Mouse (Mus musculus): ENCODE results near the gene Pisd.
"Not testable (repeated sequence)": the region's sequence is repeated elsewhere in the genome, so short reads cannot be mapped to it uniquely, and the experiment has no call there.

The Pisd gene

DNA sequence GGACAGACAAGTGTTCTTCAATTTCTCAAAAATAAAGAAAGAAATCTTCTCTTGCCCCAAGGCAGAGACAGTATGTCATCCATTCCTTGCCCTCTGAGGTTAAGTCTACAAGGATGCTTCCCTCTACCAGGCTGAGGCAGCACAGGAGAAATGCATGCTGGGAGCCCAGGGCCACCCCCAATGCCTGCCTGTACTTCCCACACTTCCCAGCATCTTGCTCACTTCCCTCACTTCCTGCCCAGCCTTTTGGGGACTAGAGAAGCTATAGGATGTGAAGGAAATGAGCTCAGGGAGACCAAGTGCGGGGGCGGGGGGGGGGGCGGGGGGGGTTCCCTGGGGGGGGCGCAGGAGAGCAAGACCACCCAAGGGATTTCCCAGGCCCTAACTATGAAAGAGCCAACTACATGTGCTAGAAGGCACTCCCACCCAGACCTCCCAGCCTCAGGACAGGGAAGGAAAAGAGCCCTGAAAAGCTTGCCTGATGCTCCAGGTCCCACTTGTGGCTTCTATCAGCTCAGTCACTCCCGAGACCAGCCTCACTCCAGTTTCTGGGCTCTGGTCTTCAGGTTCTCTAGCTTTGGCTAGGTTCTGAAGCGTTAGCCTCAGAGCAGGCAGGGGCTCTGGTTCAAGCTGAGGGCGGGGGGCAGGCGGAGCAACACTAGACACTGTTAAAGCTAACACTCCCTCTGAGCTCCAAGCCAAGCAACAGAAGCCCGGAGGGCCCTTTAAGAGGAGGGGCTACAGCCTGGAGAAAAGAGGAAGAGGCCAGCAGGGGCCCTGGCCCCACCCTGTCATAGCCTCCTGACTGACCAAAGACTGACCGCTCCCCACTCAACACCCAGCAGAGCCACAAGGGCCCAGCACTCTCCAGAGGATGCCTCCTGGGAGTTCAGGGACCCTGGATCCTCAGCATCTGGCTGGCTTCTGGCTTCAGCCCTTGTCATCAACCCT, 39.5 kb downstream of the Pisd start:
- DNase-seq (ENCODE audit: low read depth): peak; percentile 93

DNA sequence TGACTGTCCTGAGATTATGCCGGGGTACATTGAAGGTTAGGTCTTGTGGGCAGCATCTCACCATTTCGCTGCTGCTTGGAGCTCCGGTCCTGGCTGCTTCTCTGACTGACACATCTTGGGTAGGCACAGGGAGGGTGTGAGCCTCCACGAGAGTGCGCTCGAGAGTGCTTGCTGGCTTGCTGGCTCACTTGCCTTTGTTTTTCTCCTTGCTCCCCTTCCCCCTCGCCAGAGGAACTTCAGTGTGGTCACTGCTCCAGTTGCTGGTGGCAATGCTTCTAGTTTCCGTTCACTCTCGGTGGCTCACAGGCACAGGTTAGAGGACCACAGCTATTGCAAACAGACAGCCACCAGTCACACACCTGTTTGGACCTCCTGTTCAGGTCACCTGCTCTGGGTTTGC, 43.3 kb downstream of the Pisd start:
- no peak for DNase-seq (ENCODE audit: low read depth)

DNA sequence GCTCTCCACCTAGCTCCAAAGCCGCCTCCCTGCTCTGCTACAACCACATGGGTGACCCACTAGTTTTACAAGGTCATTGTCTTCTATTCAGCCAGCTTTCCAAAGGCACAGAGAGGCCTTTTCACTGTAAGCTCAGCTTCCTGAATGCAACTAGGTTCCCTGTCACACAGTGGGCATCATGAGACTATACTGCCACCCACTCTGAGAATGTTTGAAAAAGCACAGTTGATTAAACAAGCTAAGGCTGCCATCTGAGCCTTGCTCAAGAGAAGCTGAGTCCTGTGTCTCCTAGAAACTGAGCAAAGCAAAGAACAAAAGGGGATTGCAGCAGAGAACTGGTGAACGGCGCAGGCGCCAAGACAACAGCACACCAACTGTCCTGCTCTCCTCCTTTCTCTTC, 44.1 kb downstream of the Pisd start:
- DNase-seq (ENCODE audit: low read depth): not testable (repeated sequence)

DNA sequence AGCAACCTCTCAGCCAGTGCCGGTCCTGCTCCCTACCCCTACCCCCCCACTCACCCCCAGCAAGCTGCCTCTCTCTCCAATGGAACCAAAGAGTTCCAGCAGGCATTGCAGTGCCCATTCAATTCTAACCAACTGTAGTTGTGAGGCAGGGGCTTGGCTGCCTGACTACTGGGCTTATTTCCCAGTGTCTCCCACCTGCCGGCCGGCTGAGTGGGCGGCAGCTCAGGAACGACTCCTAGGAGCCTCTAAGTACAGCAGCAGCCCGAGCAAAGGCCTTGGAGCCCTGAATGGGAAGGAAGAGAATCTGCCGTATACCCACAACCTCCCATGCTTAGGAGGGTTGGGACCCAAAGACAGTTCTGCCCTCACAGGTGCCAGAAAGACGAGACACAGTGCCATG, 44.6 kb downstream of the Pisd start:
- not testable (repeated sequence) for DNase-seq (ENCODE audit: low read depth)

DNA sequence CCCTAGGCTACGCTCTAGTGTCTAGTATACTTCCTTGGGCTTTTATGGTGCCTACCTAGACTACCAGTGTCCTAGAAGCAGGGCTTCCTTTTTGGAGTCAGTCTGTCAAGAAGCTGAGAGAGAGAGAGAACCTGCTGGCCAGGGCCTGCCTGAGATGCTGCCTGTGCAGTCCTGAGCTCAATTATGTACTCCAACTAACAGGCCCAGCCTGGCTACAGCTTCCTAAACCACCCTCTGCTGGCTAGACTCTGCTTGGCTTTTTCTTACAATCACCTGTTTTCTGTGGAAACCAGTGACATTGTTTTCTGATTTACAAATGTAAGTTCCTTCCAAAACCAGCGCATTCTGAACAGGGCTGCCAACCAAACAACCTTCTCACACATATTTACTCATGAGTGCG, 45.3 kb downstream of the Pisd start:
- no peak for DNase-seq (ENCODE audit: low read depth)

DNA sequence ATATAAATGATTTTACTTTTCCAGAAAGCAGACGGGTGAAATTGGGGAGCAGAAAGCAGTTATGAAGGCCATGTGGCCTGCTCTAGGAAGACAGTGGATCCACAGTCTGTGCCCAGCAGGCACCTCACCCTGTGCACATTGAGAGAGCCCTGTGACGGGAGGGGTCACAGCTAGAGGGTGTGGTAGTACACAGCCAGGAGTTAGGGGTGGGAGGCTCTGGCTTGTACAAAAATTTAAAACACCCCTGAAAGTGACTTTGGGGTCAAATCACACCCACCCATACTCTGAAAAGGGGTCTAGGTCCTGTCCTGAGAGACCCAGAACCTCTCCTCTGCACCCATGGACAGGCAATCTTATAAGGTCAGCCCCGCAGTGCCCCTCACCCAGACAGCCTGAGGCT, 48.7 kb downstream of the Pisd start:
- DNase-seq (ENCODE audit: low read depth): not testable (repeated sequence)

DNA sequence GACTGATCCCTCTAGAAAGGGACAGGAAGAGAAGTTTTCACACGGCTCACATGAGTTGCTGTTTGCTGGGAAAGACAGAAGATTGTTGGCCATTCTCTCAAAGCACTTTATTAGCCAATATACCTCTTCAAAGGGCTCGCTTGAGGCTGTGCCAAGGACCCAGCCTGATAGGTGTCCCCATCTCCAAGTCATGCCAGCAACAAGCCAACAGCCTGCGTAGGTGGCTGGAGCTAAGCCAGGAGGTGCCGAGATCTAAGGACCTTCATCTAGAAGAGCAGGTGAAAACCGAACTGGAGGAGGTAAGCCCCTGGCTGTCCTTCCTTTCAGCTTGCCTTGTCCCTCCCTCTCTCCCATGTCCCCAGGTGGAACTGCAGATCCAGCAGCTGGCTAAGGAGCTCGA, 49.7 kb downstream of the Pisd start:
- no peak for DNase-seq (ENCODE audit: low read depth)

DNA sequence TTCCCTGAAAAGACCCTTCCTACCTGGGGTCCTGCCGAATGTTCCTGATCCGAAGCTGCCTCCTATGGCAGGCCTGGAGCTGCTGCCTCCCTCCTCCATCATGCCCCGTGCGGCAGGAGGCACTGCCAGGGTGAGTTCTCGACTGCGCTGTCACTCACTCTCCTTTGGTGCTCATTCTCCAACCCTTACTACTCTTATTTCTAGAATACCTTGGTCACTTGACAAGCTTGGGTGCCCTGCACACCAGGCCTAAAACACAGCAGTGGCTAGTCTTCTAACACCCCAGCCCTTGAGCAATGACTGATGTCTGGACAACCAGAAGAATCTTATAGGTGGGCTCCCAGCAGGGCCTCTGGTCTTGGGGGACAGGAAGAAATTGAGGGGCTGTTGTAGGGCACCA, 51.6 kb downstream of the Pisd start:
- not testable (repeated sequence) for DNase-seq (ENCODE audit: low read depth)

DNA sequence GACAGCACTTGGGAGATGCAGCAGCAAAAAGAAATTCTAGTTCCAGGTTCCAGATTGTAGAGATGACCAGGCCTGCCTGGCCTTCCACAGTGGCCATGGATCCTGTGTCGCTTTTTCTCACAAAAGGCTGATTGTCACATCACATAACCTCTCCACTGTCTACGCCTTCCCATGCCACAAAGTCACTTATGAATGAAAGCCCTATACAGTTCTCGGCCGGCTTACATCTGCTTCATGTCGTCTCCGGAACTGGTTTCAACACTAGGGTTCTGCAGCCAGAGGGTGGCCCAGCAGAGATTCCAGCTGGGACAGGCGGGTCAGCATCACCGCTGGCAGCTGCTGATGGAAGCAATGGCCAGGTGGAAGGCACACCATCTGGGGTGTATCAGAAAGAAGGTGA, 56.6 kb downstream of the Pisd start:
- no peak for DNase-seq (ENCODE audit: low read depth)

DNA sequence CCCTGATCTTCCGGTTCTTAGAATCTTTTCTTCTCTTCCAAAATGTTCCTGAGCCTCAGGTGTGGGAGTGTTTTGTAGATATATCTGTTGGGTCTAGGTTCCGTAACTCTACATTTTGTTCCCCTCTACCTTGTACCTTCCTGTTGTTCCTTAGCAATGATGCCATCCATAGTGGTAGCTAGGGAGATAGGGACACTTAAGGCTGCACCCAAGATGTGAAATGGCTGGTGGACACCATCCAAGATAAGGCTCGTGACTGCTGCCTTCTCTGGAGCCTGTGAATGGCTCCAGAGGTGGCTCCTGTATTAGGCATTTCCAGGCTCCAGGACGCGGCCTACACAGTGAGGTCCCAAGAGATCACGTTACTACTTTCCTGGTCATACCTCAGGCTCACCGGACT, 57.1 kb downstream of the Pisd start:
- DNase-seq (ENCODE audit: low read depth): no peak

DNA sequence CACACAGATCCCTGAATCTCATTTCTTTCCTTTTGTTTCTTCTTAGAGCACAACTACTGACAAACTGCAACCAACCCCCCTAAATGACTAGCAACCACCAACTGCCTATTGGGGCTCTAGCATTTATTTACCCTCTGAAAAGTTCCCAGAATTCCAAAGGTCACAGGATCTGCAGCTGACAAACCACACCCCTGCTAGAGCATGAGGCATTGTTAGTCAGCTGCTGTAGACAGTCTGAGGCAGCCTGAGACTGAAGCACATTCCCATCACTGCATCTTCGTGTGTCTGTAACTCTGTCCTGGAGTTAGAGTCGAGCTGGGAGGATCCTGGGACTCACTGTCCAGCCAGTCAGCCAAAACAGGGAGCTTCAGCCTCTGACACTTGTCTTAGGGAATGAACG, 60.0 kb downstream of the Pisd start:
- not testable (repeated sequence) for DNase-seq (ENCODE audit: low read depth)

DNA sequence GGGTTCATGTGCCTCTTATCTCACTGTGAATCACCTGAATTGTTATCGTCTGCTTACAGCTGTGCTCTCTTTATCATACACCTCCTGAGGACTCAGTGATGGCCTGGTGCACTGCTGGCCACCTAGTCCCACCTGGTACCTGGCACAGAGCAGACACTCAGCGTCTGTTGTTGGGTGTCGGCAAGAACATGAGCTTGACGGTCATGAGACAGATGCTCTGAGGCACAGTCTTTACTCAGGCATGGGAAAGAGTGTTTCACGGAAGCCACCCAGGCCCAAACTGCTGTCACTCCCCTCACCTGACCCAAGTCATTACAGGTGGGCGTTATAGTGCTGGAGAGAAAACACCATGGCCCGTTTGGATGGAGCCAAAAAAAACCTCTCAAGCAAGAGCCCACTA, 61.5 kb downstream of the Pisd start:
- DNase-seq (ENCODE audit: low read depth): no peak

DNA sequence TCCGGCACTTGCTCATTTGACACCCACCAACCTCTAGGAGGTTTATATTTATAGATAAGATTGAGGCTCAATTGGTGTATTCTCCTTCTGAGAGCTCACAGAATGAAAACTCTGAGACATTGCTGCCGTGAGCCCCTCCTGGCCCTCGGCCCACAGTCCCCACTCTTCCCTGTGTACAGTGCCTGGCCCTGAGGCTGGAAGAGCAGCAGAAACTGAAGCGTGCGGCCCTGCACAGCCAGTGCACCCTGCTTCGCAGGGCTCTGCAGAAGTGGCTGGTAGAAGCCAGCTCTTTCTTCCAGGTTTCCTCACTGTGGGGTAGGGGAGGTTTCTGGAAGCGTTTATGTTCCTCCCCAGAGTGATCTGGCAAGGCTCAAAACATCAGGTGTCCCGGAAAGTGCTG, 62.7 kb downstream of the Pisd start:
- not testable (repeated sequence) for DNase-seq (ENCODE audit: low read depth)

DNA sequence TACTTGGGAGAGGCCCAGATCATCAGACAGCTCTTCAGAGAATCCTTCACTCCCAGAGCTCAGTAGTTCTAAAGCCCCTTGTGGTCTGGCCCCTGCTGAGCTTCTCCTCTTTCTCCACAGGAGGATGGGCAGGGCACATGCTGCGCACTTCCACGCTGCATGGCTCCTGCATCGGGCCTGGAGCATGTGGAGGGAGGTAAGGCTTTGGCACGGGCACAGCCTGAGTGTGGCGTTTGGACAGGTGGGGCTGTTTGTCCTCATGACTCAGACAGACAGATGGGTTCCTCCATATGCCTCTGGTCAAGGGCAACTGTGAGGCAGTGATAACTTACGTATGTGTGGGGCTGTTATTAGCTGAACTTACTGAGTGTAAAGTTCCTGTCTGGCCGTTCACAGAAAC, 63.2 kb downstream of the Pisd start:
- DNase-seq (ENCODE audit: low read depth): no peak

DNA sequence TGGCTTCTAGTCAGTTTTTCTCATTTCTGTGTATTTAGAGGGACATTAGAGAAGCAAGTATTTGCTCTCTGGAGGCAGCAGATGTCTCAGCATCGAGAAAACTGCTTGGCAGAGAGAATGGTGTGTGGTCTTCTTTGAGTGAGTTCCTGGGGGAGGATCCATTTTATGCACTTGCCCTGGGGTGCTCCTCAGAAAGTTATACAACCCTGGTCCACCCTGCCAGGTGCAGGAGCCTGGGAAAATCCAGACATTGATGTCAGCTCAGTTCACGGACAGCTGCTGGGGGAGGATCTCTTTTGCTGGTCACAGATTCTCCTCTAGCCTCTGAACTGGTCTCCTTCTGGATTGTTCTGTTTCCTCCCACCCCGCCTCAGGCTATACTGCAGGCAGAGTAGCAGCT, 64.1 kb downstream of the Pisd start:
- DNase-seq (ENCODE audit: low read depth): no peak

DNA sequence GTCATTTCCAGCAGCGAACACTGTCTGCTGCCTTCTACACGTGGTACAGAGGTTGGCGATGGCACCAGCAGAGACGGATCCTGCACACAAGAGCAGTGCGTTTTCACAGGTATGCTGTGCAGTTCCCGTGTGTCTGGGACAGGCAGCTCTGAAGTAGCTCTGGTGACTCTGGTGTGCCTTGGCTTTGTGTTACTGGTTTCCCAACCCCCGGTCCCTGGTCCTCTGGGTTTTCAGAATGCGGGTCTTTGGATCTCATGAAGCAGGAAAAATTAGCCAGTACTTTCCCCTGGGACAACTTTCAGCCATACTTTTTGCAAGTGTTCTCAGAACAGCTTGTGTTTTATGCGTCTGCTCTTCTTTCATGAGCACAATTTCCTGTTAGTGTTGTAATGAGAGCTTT, 65.0 kb downstream of the Pisd start:
- no peak for DNase-seq (ENCODE audit: low read depth)

DNA sequence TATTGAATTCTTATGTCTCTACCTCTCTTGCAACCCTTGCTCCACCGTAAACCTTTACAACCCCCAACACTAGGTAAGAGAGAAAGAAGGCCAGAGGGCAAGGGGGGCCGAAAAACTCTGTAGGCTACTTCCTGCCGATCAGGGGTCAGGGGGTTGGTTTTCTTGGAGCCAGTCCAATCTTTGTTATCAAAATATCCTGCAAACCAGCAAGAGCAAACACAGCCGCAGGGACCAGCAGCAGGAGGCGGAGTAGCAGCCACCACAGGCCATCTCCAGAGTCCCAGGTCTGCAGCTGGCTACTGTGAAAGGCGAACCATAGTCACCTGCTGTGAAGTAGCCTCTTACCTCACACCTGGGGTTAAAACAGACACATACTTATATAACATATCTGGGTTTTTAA, 66.5 kb downstream of the Pisd start:
- peak; percentile 59 for DNase-seq (ENCODE audit: low read depth)

DNA sequence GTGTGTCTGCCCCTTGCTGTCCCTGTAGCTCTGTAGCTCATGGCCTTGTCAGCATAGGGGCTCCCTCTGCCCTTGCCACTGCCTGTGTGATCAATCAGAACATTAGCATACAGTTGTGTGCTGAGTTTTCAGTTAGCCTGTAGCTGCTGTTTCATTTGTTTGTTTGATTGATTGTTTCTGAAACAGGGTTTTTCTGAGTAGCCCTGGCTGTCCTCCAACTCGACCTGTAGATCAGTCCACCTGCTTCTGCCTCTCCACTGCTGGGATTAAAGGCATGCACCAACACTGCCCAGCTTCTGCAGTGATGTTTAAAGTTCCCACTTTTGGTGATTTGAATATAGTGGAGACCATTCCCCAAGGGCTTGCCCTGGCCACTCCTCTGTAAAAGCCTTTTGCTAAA, 67.7 kb downstream of the Pisd start:
- no peak for DNase-seq (ENCODE audit: low read depth)

DNA sequence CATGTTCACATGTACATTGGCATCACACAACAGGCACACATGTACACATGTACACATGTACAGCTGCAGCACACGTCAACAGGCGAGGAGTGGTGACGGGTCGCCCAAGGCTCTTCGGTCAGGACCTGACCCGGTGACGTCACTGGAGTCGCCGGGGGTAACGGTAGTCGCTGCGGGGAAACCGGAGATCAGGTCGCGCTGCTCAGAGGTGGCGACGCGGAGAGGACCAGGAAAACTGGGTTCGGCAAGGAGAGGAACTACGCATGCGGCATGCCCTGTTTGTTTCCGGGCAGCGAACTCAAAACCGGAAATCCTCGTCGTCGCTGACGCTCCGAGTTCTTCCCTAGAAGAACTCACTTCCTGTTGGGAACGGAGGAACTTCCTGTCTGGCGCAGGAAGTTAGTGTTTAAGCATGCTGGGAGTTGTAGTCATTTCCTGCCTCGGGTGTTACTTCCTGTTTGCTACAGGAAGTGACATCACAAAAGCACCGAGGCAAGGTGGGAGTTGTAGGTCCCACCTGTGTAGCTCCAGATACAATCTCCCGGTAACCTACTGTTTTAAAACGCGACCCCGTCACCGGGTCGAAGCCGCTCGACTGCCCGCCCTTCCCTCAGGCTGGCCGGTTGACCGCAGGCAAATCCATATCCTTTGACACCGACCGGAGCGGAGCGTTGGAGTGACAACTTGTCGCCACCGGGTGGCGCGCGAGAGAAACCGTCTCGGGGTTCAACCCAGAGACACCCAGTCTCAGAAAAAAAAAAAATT, 71.6 kb downstream of the Pisd start:
- peak; percentile 100 for DNase-seq (ENCODE audit: low read depth)

DNA sequence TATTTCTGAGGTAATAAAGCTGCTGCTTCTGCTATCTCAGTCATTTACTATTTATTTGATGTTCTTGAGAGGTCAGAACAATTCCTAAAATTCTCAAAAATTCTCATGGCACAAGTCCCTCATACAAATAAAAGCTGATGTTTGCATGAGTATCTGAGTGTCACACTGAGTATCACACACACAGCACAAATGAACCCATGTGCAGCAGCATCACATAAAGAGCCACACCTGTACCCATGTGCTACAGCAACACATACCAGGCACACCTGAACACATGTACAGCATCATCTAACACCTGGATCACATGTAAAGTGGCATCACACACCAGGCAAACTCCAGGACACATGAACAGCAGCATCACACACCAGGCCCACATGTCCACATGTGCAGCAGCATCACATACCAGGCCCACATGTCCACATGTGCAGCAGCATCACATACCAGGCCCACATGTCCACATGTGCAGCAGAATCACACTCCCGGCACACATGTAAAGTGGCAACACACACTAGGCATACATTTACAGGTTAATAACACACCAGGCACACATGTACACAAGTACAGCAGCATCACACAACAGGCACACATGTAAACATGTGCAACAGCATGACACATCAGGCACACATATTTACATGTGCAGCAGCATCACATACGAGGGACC, 72.3 kb downstream of the Pisd start:
- no peak for DNase-seq (ENCODE audit: low read depth)

DNA sequence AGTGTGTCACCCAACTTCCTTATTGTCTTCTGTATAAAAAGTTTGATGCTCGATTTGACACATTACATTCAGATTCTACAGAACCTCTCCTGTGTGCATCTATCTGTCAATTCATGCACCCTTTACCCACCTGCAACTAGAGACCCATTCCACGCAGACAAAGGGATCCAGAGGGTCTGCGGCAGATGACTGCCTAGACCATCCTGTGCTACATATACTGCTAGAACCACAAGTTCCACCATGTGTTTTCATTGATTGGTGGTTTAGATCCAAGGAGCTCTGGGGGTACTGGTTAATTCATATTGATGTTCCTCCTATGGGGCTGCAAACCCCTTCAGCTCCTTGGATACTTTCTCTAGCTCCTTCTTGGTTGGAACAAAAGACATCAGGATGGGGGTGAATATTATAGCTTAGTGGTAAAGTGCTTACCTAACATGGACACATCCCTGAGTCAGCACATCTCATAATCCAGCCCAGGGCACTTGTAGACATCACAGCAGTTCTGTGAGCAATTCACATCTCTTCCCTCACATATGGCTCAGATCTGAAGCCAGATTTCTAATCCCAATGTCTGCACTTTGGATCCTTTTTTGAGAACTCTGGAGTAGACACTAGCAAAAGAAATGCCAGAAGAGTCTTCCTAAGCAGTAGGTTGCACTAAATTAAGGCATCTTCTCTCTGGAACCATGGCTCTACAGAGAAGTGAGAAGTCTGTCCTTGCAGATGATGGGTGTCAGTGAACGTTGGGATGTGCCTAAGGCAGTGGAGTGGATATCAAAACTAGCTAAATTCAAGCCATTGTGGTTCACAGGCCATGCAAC, 73.0 kb downstream of the Pisd start:
- DNase-seq (ENCODE audit: low read depth): peak; percentile 59

DNA sequence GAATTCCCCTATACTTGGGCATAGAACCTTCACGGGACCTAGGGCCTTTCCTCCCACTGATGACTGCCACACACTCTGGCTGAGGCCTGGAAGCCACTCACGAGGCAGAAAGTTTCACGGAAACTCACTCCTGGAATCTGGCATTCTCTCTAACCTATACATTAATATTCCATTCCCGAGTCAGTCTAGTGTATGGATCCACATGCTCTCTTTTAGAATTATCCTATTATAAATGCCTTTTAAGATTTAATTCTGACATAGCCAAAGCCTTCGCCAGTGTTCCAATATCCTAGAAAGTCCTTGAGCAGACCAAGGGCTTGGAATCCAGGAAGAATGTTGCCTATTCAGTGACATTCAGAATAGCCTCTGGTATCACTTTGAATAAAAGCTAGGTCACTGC, 74.0 kb downstream of the Pisd start:
- no peak for DNase-seq (ENCODE audit: low read depth)

Measured in 416B (cell line).